Comparison of ENCODE assay signal across 7 mouse cellular contexts in genomic region chr13:52980951-52981421, GRCm38 (mm10). TPM values are rescaled to one million over a fixed set of nuclear protein-coding genes. Genes with fewer than 3 reads are reported as not detected.
DNase-seq lines count a peak whose midpoint lies in the region; ATAC-seq lines count a peak whose summit lies in the region.

Nfil3 (minus strand) TSS chr13:52981073.

- H3K36me3 ChIP-seq in hindbrain, embryonic 16.5 days (ENCODE audit: control insufficient read depth, insufficient read depth, low read length), result no peaks in the 10 kb centered on the region
- H3K36me3 ChIP-seq in macrophage (ENCODE audit: inconsistent target), result no peaks in the 10 kb centered on the region

- H3K9me3 ChIP-seq in hindbrain, embryonic 16.5 days (ENCODE audit: control insufficient read depth, low read length), result no peaks in the 10 kb centered on the region

- no peaks in the 10 kb centered on the region for H3K27me3 ChIP-seq in hindbrain, embryonic 16.5 days (replicated peaks; ENCODE audit: control insufficient read depth, insufficient read depth, low read length)

- peak within 1 kb of the TSS; percentile 66 for H3K4me3 ChIP-seq in brown adipose tissue, adult 24 weeks (ENCODE audit: insufficient read depth, low read depth, low read length)
- H3K4me3 ChIP-seq in hindbrain, embryonic 16.5 days (ENCODE audit: low read length), result peak within 1 kb of the TSS; percentile 93
- peak within 1 kb of the TSS; percentile 63 for H3K4me3 ChIP-seq in macrophage (ENCODE audit: inconsistent target)

- peak within 1 kb of the TSS; percentile 86 for H3K27ac ChIP-seq in brown adipose tissue, adult 24 weeks (replicated peaks; ENCODE audit: low read depth, low read length)
- H3K27ac ChIP-seq in hindbrain, embryonic 16.5 days (ENCODE audit: low read depth, low read length), result peak within 1 kb of the TSS; percentile 99
- H3K27ac ChIP-seq in macrophage, result peak within 1 kb of the TSS; percentile 24

- ATAC-seq in hindbrain, embryonic 16.5 days, result peak; percentile 91

- peak within 1 kb of the TSS; percentile 93 for H3K9ac ChIP-seq in hindbrain, embryonic 16.5 days (ENCODE audit: low read depth, low read length)

- WGBS in hindbrain, embryonic 16.5 days, result under 1% methylated on average over 31 of the region's 79 CpGs
- whole genome bisulfite sequencing in macrophage (ENCODE audit: missing documents), result under 1% methylated on average over 72 of the region's 79 CpGs

- peaks cover 38% of the 10 kb centered on the region; the same call in 1 of the 2 replicates for H3K79me2 ChIP-seq in macrophage (ENCODE audit: inconsistent target)

- peak; percentile 91 for DNase-seq in Muller cell, postnatal 12 days (ENCODE audit: inconsistent ontology term)
- DNase-seq in gastrocnemius, adult 8-10 months (ENCODE audit: low spot score in 2 of 2), result peak; percentile 70 to 75
- peak; percentile 40 to 79 for DNase-seq in left cerebral cortex, adult 8-10 months (ENCODE audit: low spot score in 2 of 2)
- DNase-seq in retina, embryonic 14.5 days (ENCODE audit: low spot score), result peak; percentile 88

- peak within 1 kb of the TSS; percentile 95 for H3K4me2 ChIP-seq in hindbrain, embryonic 16.5 days (ENCODE audit: low read length)

- H3K4me1 ChIP-seq in brown adipose tissue, adult 24 weeks (ENCODE audit: control insufficient read depth, insufficient read depth, insufficient read length, low read length), result peaks cover 6% of the 10 kb centered on the region; the same call in 1 of the 2 replicates
- peaks cover 22% of the 10 kb centered on the region for H3K4me1 ChIP-seq in hindbrain, embryonic 16.5 days (ENCODE audit: control insufficient read depth, insufficient read depth, low read depth, low read length)

RNA-seq across cellular contexts. Expression of gene Nfil3, which starts in this region (rescaled TPM):
- polyA plus RNA-seq in brown adipose tissue, adult 24 weeks (2012; ENCODE audit: insufficient read depth, insufficient read length, missing spikeins), result 9.6 and 37.4 TPM in 2 replicates
- total RNA-seq in gastrocnemius, adult 8-10 months (2022), result 10 to 100 TPM; 17.6 to 60.4 (median 29.4) TPM
- 44.8 and 46.0 TPM in 2 replicates for polyA plus RNA-seq in hindbrain, embryonic 16.5 days (2015; fragmentation: Nextera tagmentation; extraction: Ambion mirVana)
- total RNA-seq in left cerebral cortex, adult 8-10 months (2022), result 10 to 100 TPM in 3 of 4 experiments, 1 to 10 TPM in 1; 9.5 to 11.4 (median 10.7) TPM
- 10 to 100 TPM in 18 of 26 experiments, 1 to 10 TPM in 8; 4.0 to 41.7 (median 13.7) TPM for total RNA-seq in macrophage (2018; cell fraction: chromatin; rRNA removed)
- total RNA-seq in macrophage (2018; cell fraction: cytosol; rRNA removed), result 10 to 100 TPM in 23 of 26 experiments, 1 to 10 TPM in 3; 9.1 to 80.8 (median 22.8) TPM
- 10 to 100 TPM in 21 of 26 experiments, 1 to 10 TPM in 5; 3.7 to 81.9 (median 21.6) TPM for total RNA-seq in macrophage (2018; cell fraction: nucleus; rRNA removed)
- polyA plus RNA-seq in macrophage (2018), result 3.5 to 12.2 TPM (median 6.5 TPM) in 3 replicates

Comparison
In these comparisons a context has a peak if more than half of its experiments do, and no peak if none do; other contexts are left out.
1. Peak in every context shown above with its lines: DNase-seq, ATAC-seq, H3K4me3 ChIP-seq and H3K27ac ChIP-seq.
2. H3K27ac ChIP-seq: peak in every context shown above with its lines; median percentile 99 in hindbrain, embryonic 16.5 days; 86 in brown adipose tissue, adult 24 weeks; 24 in macrophage.